Mouse (Mus musculus) kidney, postnatal 25 days (tissue): ENCODE data around the gene Ipo7.
"Not testable (repeated sequence)": the region's sequence is repeated elsewhere in the genome, so short reads cannot be mapped to it uniquely, and the experiment has no call there.

Experiments
- DNase-seq, 2 experiments: peaks; one replicate each; pipeline ENCODE4 v3.0.0; 2021; ENCODE audit warnings: mixed read lengths in 2 of 2

The Ipo7 gene

GRCm38 (mm10) chr7:110023553-110023952 is 5.5 kb downstream of the Ipo7 start:
- no peak for DNase-seq

GRCm38 (mm10) chr7:110026594-110026993 is 8.5 kb downstream of the Ipo7 start:
- no peak for DNase-seq

DNA sequence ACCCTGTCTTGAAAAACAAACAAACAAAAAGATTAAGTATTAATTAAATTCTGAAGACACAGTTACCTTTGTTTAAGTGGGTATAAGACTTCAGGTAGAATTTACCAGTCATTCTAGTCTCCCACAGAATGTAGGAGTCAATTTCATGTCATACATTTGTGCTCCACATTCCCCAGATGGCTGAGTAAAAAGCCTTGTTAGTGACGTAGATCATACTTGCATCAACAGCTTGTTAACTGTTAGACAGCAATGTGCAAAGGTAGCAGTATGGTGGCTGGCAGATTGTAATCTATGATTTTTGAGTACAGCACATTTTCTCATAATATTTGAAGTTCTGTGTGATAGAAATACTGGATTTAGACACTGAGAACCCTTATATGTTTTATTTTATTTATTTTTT is 10.8 kb downstream of the Ipo7 start:
- DNase-seq: no peak

DNA sequence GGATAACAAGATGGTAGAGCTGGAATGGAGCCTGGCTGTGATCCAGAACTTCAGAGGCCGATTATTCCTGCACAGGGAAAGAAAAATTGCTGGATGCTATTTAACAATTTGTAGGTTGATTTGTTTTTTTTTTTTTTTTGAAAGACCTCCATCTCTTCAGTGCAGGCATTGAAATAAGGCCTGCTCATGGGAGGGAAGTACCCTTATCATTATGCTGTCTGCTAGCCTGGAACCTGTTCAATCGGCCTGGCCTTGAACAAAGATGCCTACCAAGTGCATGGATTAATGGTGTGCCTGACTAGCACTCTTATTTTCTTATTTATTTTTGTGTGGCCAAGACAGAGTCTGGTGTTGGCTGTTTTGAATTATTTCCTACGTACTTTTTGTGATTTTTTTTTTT is 12.3 kb downstream of the Ipo7 start:
- DNase-seq: no peak

- DNase-seq: not testable (repeated sequence)
These were observed 39.6 kb downstream of the Ipo7 start for GRCm38 (mm10) chr7:110057723-110058122.

GRCm38 (mm10) chr7:110059092-110059785 is 41.2 kb downstream of the Ipo7 start:
- DNase-seq: peak; percentile 19 to 39

GRCm38 (mm10) chr7:110060106-110060668 is 42.1 kb downstream of the Ipo7 start:
- no peak for DNase-seq

DNA sequence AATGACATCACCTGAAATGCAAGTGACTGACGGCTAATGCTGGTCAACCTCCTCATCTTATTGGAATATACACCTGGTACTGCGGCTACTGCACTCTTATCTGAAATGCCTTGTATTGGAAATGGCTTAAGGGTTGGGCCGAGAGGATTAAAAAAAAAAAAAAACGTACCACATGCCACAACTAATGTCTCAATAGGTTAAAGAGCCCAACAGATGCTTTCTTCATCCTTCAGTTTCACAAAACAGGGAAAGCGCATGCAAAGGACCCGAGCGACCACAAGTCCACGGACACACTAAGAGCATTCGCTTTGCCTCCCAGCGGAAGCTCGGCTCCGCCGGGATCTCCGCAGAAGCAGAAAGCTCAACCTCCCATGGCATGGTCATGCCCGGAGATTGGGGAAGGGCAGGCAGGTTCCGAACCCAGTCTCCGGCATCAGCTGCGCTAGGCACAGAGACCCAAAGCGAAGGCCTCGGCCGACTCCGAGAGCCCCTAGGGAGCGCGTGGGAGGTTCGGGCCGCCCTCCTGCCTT is 42.7 kb downstream of the Ipo7 start:
- DNase-seq: peak in 1 of 2 experiments; percentile 6

- DNase-seq: peak; percentile 100
These were observed 43.2 kb downstream of the Ipo7 start, which contains the start of gene Zfp143 for GRCm38 (mm10) chr7:110061199-110061751. Gene Zfp143, plus strand, starts transcription at chr7:110061217.

DNA sequence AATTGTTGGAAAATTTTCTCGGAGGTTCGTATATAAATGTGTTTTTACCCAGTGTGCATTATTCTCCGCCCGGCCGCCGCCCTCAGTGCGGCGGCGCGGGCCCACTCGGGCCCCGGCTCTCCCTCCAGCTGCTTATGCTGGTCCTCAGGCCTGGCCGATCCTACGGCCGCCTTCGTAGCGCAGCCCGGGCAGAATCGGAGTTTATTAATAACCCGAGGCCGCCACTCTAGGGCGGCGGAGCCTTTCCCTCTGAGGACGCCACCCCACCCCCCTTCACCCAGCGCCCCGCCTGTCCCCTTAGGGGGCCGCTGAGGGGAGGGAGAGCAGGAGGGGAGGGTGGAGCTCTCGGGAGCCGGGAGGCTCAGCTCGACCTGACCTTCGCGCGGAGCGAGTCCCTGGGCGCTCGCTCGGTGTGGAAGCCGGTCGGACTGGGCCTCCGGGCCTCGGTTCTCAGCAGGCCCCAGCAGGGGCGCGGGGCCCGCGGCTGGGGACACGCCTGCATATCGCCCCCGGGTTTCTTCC is 43.7 kb downstream of the Ipo7 start:
- peak; percentile 90 to 97 for DNase-seq

DNA sequence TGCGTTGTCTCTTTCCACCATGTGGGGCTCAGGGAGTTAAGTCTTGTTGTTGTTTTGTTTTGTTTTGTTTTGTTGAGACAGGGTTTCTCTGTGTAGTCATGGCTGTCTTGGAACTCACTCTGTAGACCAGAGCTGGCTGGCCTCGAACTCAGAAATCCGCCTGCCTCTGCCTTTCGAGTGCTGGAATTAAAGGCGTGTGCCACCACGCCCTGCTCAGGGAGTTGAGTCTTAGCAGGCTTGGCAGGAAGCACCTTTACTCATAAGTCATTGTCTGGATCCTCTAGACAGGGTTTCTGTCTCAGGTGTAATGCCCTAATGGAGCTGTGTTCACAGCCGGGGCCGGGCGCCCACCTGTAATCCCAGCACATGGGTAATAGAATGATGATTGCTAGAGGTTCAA is 45.7 kb downstream of the Ipo7 start:
- no peak for DNase-seq

GRCm38 (mm10) chr7:110069070-110069469 is 51.0 kb downstream of the Ipo7 start:
- DNase-seq: no peak

DNA sequence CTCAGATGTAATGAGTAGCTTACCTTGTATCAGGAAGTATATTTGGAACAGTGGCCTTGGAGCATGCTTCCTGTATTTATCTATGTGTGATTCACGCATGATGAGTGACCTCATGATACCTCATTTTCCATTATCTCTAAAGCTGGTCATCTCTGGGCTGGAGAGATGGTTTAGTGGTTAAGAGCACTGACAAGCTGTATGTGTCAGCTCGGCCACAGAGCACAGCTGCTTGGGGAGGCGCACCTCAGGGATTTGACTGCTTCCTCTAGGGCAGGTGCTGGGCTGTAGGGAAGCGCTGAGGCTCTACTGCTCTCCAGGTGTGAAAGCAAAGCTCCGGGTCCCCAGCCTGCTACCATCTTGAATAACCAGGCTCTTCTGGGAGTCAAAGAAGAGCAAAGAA is 60.1 kb downstream of the Ipo7 start:
- no peak for DNase-seq

GRCm38 (mm10) chr7:110083386-110084165 is 65.5 kb downstream of the Ipo7 start:
- peak; percentile 55 to 86 for DNase-seq

DNA sequence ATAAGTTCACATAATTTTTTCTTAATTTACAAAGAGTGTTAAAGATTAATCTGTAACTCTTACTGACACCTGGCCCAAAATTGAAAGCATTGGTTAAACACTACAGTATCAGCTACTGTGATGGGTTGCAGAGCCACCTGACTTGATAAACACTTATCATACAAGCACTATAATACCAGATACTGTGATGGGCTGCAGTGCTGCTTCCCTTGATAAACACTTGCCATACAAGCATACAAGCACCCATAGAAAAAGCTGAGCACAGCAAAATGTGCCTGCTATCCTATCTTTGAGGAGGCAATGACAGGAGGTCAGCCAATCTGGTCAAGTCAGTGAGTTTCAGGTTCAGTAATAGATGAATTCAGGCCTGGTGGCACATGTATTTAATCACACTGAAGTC is 67.1 kb downstream of the Ipo7 start:
- no peak for DNase-seq

DNA sequence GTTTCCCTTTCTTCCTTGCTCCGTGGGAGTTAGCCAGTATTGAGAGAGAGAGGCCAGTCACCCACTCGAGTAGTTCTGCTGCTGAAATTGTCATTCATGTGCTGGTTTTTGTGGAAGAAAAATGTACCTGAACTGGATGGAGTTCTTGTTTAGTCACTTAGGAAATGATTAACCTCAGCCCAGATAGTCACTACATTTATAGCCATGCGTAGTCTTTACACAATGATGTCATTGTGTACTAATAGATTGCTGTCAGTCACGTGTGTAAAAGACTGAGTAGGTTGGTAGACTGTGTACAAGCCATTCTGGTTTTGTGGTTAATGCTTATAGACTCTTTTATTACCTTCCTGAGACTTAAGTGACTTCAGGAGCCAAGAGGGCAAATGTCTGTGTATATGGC is 69.8 kb downstream of the Ipo7 start:
- DNase-seq: no peak

DNA sequence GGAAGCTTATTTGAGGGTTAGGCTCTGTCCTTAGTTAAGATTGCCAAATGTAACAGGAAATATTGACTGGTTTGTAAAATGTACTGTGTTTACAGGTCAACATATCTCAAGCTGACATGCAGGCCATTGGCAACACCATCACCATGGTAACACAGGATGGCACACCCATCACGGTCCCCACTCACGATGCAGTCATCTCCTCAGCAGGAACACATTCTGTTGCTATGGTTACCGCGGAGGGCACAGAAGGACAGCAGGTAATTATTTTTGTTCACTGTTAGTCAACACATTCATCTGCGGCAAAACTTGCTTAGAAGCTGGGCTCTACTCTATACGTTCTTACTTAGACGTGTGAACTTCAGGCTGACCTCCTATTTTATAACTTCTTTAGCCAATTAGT is 73.6 kb downstream of the Ipo7 start:
- no peak for DNase-seq

DNA sequence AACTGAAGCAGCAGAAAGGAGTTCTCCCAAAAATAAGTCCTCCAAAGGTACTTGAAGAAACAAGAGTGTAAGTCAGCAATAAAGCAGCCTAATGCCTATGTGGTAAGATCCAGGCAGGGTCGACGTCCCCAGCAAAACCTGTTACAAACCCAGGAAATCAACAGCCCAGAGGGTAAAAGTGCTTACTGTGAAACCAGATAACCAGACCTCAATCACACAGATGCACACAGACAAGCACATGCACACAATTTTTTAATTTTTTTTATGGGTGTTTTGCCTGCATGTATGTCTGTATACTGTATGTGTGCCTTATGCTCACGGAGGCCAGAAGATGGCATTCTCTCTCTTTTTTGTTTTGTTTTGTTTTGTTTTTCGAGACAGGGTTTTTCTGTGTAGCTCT is 78.3 kb downstream of the Ipo7 start:
- DNase-seq: no peak

DNA sequence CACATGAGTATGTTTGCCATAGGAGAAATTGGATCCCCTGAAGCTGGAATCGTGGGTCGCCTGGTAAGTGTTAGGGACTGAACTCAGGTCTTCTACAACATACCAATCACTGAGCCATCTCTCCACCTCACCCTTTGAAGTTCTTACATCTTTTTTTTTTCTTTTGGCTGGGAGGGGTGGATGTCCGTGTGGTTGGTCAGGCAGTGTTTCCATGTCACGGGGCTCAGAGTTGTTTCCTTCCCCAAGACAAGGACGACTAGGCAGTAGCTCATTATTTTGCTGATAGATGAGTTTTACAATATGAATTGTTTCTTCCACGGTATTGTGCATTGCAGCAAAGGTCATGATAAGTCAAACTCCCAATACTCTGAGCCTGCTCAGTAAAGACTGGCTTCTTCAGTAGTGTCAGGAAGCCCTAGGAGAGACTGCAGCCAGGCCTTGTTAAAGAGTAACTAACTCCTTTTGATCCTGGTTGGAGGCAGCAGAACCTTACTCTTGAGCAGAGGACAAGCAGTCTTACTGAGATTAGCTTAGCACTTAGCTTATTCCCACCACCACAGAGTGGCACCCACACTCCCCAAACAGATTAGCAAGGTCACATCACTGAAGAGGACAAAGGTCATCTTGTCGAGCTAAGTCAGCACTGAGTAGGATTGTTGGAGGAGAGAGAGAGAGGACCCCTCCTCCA is 79.2 kb downstream of the Ipo7 start:
- DNase-seq: peak; percentile 54 to 79

DNA sequence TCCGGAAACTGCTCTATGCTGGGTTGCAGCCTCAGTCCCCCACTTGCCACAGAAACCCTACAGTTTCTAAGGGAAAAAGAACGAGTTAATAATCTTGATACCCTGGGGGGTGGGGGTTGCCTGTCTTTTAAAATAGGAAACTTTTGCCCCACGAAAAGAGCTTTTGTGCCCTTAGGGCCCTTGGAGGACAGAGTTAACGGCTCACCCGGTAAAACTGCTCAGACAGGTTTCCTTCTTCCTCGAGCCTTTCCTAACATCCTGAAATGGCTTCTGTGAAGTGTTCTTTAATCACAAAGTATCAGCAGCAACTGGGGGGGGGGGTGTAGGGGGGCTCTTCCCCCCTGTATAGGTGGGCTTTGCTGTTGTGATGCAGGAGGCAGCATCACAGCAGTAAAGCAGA is 82.8 kb downstream of the Ipo7 start:
- no peak for DNase-seq

GRCm38 (mm10) chr7:110101266-110101665 is 83.2 kb downstream of the Ipo7 start:
- DNase-seq: no peak

DNA sequence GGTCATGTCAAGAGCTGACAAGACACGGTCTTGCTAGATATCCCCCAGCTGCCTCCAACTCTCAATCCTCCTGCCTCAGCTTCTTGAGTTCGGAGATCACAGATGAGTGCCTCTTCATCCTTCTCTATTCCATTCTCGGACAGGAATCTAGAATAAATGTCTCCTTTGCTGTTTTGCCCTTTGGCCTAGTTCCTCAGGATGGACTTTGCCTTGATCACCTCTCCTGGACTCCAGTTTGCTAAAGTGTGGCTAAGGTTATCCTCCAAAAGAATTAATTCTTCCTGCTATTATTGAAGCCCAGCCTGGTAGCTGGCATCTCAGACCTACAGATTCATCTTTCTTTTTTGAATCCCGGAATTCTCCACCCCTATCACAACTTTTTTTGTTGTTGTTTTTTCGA is 87.0 kb downstream of the Ipo7 start:
- DNase-seq: peak; percentile 39 to 57
